Mouse (Mus musculus): ENCODE data around the gene Cnot10. TPM values are rescaled to one million over a fixed set of nuclear protein-coding genes. Genes with fewer than 3 reads are reported as not detected.

Cnot10 gene
- 23.9 and 39.2 TPM in 2 replicates for polyA plus RNA-seq (2012; rRNA removed; ENCODE audit: low replicate concordance)

DNA sequence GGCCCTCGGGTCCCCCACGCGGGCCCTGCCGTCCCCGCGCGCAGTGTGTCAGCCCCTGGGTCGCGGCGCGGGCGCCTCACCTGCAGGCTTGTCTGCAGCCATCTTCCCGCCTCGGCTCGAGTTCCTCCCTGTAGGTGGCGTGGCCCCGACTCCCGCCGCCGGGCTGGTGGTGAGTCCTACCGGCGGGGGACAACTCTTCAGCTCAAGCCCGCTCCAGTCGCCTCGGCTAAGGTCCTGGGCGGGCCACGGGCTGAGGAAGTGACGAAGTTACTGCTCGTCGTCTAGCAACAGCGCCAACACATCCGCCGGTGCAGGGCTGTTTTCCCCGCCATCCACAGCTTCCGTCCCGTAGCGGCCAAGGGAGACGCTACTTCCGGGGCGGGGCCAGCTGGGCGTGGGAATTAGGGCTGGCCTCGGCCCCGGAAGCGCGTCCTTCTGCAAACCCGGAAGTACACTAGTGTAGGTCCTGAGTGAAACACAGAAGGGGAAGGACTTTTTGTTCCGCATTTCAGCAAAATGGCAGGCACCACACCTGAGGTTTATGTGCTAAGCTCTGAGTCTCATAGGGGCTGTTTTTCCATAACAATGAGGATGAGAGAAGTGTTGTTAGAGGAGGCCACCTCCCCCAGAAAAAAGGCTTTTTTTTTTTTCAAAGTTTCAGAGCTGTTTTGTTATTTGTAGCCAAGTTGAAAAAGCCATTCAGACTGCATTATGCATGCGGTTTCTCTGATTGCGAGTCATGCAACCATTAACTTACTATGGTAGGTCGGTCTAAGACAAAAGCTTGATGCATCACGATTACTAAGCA lies at the start of gene Cnot10:
Gene Cnot10, minus strand, starts transcription at position 346 of the 808 bp plus-strand sequence.

DNA sequence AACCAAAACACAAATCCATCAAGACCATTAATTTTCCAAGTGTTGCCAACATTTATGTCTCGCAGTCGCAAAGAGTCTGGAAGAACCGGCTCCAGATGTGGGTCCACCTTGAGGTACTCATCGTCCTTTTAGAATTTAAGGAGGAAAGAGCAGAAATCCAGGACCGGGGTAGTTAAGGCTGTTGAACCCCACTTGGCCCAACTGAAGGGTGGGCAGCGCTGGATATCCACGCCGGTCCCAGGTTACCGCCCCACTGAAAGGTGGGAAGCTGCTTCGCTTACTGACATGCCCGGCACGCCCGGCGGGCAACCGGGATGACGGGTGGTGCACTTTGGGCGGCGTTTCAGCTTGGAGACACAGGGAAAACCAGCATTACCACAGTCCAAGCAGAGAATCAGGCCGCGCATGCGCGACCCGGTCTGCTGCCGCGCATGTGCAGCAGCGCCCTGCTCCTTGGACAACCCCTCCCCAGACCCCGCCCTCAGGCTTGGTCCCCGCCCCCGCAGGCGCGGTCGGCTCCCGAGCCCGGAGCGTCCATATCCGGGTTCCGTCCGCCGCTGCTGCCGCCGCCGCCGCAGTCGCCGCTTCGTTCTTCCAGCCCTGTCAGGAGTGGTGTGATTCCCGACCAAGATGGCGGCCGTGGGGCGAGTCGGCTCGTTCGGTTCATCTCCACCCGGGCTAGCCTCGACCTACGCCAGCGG lies 48.4 kb upstream of the Cnot10 start, which contains the start of gene Dync1li1:
Gene Dync1li1, plus strand, starts transcription at position 539 of the 701 bp plus-strand sequence.

DNA sequence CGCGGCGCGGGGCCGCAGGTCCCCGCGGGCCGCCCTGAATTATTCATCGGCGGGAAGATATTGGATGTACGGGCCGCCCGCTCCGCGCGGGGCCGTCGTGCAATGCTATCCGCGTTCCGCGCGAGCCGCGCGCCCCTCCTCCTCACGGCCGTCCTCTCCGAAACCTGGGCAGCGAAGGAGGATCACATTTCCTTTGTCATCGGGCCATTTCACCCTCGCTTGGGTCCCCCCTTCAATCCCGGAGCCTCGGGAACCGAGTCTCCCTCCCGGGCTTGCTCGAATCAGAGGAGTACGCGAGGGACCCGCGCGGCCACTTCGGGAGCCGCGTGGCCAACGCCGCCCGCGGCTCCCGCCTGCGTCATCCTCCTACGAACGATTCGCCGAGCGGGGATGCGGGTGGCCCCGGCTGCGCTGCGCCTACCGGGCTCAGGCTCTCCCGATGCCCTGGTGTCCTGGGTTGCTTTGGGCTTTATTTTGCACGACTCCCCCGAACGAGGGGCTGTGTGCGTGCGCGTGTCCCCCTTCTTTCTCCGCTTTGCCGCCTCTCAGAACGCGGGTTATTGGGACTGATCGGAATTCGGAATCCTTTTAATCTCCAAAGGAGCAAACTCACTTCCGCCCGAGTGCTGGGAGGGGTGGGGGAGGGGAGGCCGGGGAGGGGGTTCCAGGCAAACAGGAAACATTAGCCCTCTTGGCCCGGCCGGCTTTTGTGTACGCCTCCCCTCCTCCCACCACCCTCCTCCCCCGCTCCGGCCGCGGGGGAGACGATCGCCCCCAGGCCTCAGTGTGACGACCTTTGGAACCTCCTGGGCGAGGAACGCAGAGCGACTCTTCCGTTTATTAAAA lies 76.0 kb downstream of the Cnot10 start, which contains the start of gene Trim71:
Gene Trim71, minus strand, starts transcription at position 609 of the 846 bp plus-strand sequence.

Other genes with a start within 250 kb of the Cnot10 start
- 180 and 243 TPM in 2 replicates for gene Crtap, start 249.5 kb downstream of the Cnot10 start, polyA plus RNA-seq (2012; rRNA removed; ENCODE audit: low replicate concordance)
- 54.0 and 60.9 TPM in 2 replicates for gene Glb1, start 239.1 kb downstream of the Cnot10 start, polyA plus RNA-seq (2012; rRNA removed; ENCODE audit: low replicate concordance)
- 5.5 and 11.2 TPM in 2 replicates for gene Tmppe, start 239.1 kb downstream of the Cnot10 start, polyA plus RNA-seq (2012; rRNA removed; ENCODE audit: low replicate concordance)
- 0.27 and 0.30 TPM in 2 replicates for gene Ccr4, start 135.3 kb downstream of the Cnot10 start, polyA plus RNA-seq (2012; rRNA removed; ENCODE audit: low replicate concordance)
- not detected in 2 replicates for gene C130032M10Rik, start 124.5 kb downstream of the Cnot10 start, polyA plus RNA-seq (2012; rRNA removed; ENCODE audit: low replicate concordance)
- 0.01 TPM in 1 of 2 replicates, not detected in the other for gene Trim71, start 75.8 kb downstream of the Cnot10 start, polyA plus RNA-seq (2012; rRNA removed; ENCODE audit: low replicate concordance)
- gene Dync1li1, start 48.6 kb upstream of the Cnot10 start, polyA plus RNA-seq (2012; rRNA removed; ENCODE audit: low replicate concordance) = 17.5 and 22.6 TPM in 2 replicates
- 44.8 and 62.3 TPM in 2 replicates for gene Cmtm6, start 90.9 kb upstream of the Cnot10 start, polyA plus RNA-seq (2012; rRNA removed; ENCODE audit: low replicate concordance)
- gene Cmtm7, start 141.7 kb upstream of the Cnot10 start, polyA plus RNA-seq (2012; rRNA removed; ENCODE audit: low replicate concordance) = 54.4 and 164 TPM in 2 replicates
- 18.4 and 27.2 TPM in 2 replicates for gene Cmtm8, start 204.0 kb upstream of the Cnot10 start, polyA plus RNA-seq (2012; rRNA removed; ENCODE audit: low replicate concordance)